Mouse (Mus musculus): Measurements from ENCODE around the gene Hs3st3a1. TPM values are rescaled to one million over a fixed set of nuclear protein-coding genes. Genes with fewer than 3 reads are reported as not detected.

Gene Hs3st3a1
- 2.8 and 4.4 TPM in 2 replicates for polyA plus RNA-seq (2016; fragmentation: Nextera tagmentation; extraction: Ambion mirVana)

- Histone ChIP-seq H3K27ac (peak within 1 kb of the TSS; percentile 90), H3K4me3 (replicated peaks) (peak within 1 kb of the TSS; percentile 69), H3K9ac (replicated peaks) (peak within 1 kb of the TSS; percentile 91), H3K9me3 (no peaks in the 10 kb centered on the region), H3K4me2 (peak within 1 kb of the TSS; percentile 95), H3K4me1 (replicated peaks) (peaks cover 30% of the 10 kb centered on the region), H3K36me3 (no peaks in the 10 kb centered on the region), H3K27me3 (peaks cover 14% of the 10 kb centered on the region; the same call in 1 of the 2 replicates)
- WGBS, result under 1% methylated on average over 34 of the region's 36 CpGs
- peak; percentile 73 for ATAC-seq (ENCODE audit: insufficient number of reproducible peaks, insufficient read depth, low FRiP score, low TSS enrichment, low read depth)
Observed at GRCm38 (mm10) chr11:64434611-64435545, at the start of gene Hs3st3a1. TSS of gene Hs3st3a1 (plus strand) at chr11:64435332.

GRCm38 (mm10) chr11:64386333-64386732 is 48.8 kb upstream of the Hs3st3a1 start:
- no peaks in the 10 kb centered on the region for H3K36me3 ChIP-seq
- no peak for ATAC-seq (ENCODE audit: insufficient number of reproducible peaks, insufficient read depth, low FRiP score, low TSS enrichment, low read depth)
- 93% methylated on average over 4 of the region's 4 CpGs for WGBS
- H3K27me3 ChIP-seq, result no peaks in the 10 kb centered on the region
- H3K9me3 ChIP-seq, result no peaks in the 10 kb centered on the region
- no peak overlapping the region for H3K4me3 ChIP-seq (replicated peaks)
- H3K4me2 ChIP-seq, result no peak overlapping the region
- no peak overlapping the region for H3K9ac ChIP-seq (replicated peaks)
- H3K27ac ChIP-seq, result no peak overlapping the region
- no peaks in the 10 kb centered on the region for H3K4me1 ChIP-seq (replicated peaks)

- ATAC-seq (ENCODE audit: insufficient number of reproducible peaks, insufficient read depth, low FRiP score, low TSS enrichment, low read depth), result no peak
- H3K4me2 ChIP-seq, result no peak overlapping the region
- H3K36me3 ChIP-seq, result no peaks in the 10 kb centered on the region
- no peak overlapping the region for H3K4me3 ChIP-seq (replicated peaks)
- 12% methylated on average over 7 of the region's 7 CpGs for WGBS
- H3K9ac ChIP-seq (replicated peaks), result no peak overlapping the region
- H3K9me3 ChIP-seq, result no peaks in the 10 kb centered on the region
- H3K4me1 ChIP-seq (replicated peaks), result peaks cover 8% of the 10 kb centered on the region
- no peak overlapping the region for H3K27ac ChIP-seq
- H3K27me3 ChIP-seq, result peaks cover 31% of the 10 kb centered on the region
Observed at GRCm38 (mm10) chr11:64396331-64396881, 38.7 kb upstream of the Hs3st3a1 start.

GRCm38 (mm10) chr11:64396949-64397348 is 38.2 kb upstream of the Hs3st3a1 start:
- H3K9me3 ChIP-seq, result no peaks in the 10 kb centered on the region
- no peak overlapping the region for H3K27ac ChIP-seq
- no peak for ATAC-seq (ENCODE audit: insufficient number of reproducible peaks, insufficient read depth, low FRiP score, low TSS enrichment, low read depth)
- H3K4me3 ChIP-seq (replicated peaks), result no peak overlapping the region
- no peak overlapping the region for H3K9ac ChIP-seq (replicated peaks)
- H3K36me3 ChIP-seq, result no peaks in the 10 kb centered on the region
- peaks cover 8% of the 10 kb centered on the region for H3K4me1 ChIP-seq (replicated peaks)
- WGBS, result 63% methylated on average over 6 of the region's 6 CpGs
- no peak overlapping the region for H3K4me2 ChIP-seq
- peaks cover 31% of the 10 kb centered on the region for H3K27me3 ChIP-seq

- ATAC-seq (ENCODE audit: insufficient number of reproducible peaks, insufficient read depth, low FRiP score, low TSS enrichment, low read depth), result no peak
- Histone ChIP-seq H3K4me2 (no peak overlapping the region), H3K27ac (no peak overlapping the region), H3K27me3 (peaks cover 31% of the 10 kb centered on the region), H3K9ac (replicated peaks) (no peak overlapping the region), H3K9me3 (no peaks in the 10 kb centered on the region), H3K4me1 (replicated peaks) (peaks cover 8% of the 10 kb centered on the region), H3K36me3 (no peaks in the 10 kb centered on the region), H3K4me3 (replicated peaks) (no peak overlapping the region)
- 85% methylated on average over 3 of the region's 3 CpGs for WGBS
Observed at GRCm38 (mm10) chr11:64397612-64398011, 37.5 kb upstream of the Hs3st3a1 start.

- Histone ChIP-seq H3K27me3 (peaks cover 24% of the 10 kb centered on the region), H3K4me1 (replicated peaks) (peaks cover 8% of the 10 kb centered on the region), H3K9ac (replicated peaks) (no peak overlapping the region), H3K9me3 (no peaks in the 10 kb centered on the region), H3K4me3 (replicated peaks) (no peak overlapping the region), H3K4me2 (no peak overlapping the region), H3K36me3 (no peaks in the 10 kb centered on the region), H3K27ac (no peak overlapping the region)
- ATAC-seq (ENCODE audit: insufficient number of reproducible peaks, insufficient read depth, low FRiP score, low TSS enrichment, low read depth), result no peak
- 63% methylated on average over 6 of the region's 6 CpGs for WGBS
Observed at GRCm38 (mm10) chr11:64400534-64401093, 34.5 kb upstream of the Hs3st3a1 start.

GRCm38 (mm10) chr11:64418969-64419368 is 16.2 kb upstream of the Hs3st3a1 start:
- Histone ChIP-seq H3K4me1 (replicated peaks) (peaks cover 8% of the 10 kb centered on the region), H3K27me3 (no peaks in the 10 kb centered on the region; the same call in 1 of the 2 replicates), H3K4me2 (no peak overlapping the region), H3K9ac (replicated peaks) (no peak overlapping the region), H3K27ac (no peak overlapping the region), H3K36me3 (no peaks in the 10 kb centered on the region), H3K4me3 (replicated peaks) (no peak overlapping the region), H3K9me3 (no peaks in the 10 kb centered on the region)
- no peak for ATAC-seq (ENCODE audit: insufficient number of reproducible peaks, insufficient read depth, low FRiP score, low TSS enrichment, low read depth)
- 71% methylated on average over 1 of the region's 1 CpGs for WGBS

GRCm38 (mm10) chr11:64435546-64436411 is 647 bp downstream of the Hs3st3a1 start:
- H3K27ac ChIP-seq, result peak overlapping the region; percentile 90
- H3K27me3 ChIP-seq, result peaks cover 19% of the 10 kb centered on the region; the same call in 1 of the 2 replicates
- WGBS, result under 1% methylated on average over 81 of the region's 81 CpGs
- peak; percentile 60; the same call in 1 of the 2 replicates for ATAC-seq (ENCODE audit: insufficient number of reproducible peaks, insufficient read depth, low FRiP score, low TSS enrichment, low read depth)
- H3K36me3 ChIP-seq, result no peaks in the 10 kb centered on the region
- H3K9me3 ChIP-seq, result no peaks in the 10 kb centered on the region
- H3K9ac ChIP-seq (replicated peaks), result peak overlapping the region; percentile 91
- H3K4me1 ChIP-seq (replicated peaks), result peaks cover 33% of the 10 kb centered on the region
- peak overlapping the region; percentile 69 for H3K4me3 ChIP-seq (replicated peaks)
- H3K4me2 ChIP-seq, result peak overlapping the region; percentile 95

GRCm38 (mm10) chr11:64436412-64436727 is 1.2 kb downstream of the Hs3st3a1 start, which contains the start of gene F930015N05Rik:
TSS of gene F930015N05Rik (minus strand) at chr11:64436653.
- H3K4me3 ChIP-seq (replicated peaks), result peak within 1 kb of the TSS; percentile 69
- H3K27ac ChIP-seq, result peak within 1 kb of the TSS; percentile 90
- peak within 1 kb of the TSS; percentile 91 for H3K9ac ChIP-seq (replicated peaks)
- no peaks in the 10 kb centered on the region for H3K9me3 ChIP-seq
- H3K4me2 ChIP-seq, result peak within 1 kb of the TSS; percentile 95
- H3K4me1 ChIP-seq (replicated peaks), result peaks cover 39% of the 10 kb centered on the region
- no peak for ATAC-seq (ENCODE audit: insufficient number of reproducible peaks, insufficient read depth, low FRiP score, low TSS enrichment, low read depth)
- H3K36me3 ChIP-seq, result no peaks in the 10 kb centered on the region
- under 1% methylated on average over 24 of the region's 24 CpGs for WGBS
- peaks cover 20% of the 10 kb centered on the region; the same call in 1 of the 2 replicates for H3K27me3 ChIP-seq

- Histone ChIP-seq H3K27me3 (peaks cover 20% of the 10 kb centered on the region; the same call in 1 of the 2 replicates), H3K4me3 (replicated peaks) (peak overlapping the region; percentile 69), H3K36me3 (no peaks in the 10 kb centered on the region), H3K9ac (replicated peaks) (peak overlapping the region; percentile 91), H3K27ac (peak overlapping the region; percentile 90; the same call in 1 of the 2 replicates), H3K9me3 (no peaks in the 10 kb centered on the region), H3K4me2 (peak overlapping the region; percentile 95), H3K4me1 (replicated peaks) (peaks cover 44% of the 10 kb centered on the region)
- 11% methylated on average over 5 of the region's 5 CpGs for WGBS
- no peak for ATAC-seq (ENCODE audit: insufficient number of reproducible peaks, insufficient read depth, low FRiP score, low TSS enrichment, low read depth)
Observed at GRCm38 (mm10) chr11:64436791-64437298, 1.7 kb downstream of the Hs3st3a1 start.

All from limb, embryonic 12.5 days (tissue).